Mouse (Mus musculus): ENCODE data around the gene Kank1.

The Kank1 gene

DNA sequence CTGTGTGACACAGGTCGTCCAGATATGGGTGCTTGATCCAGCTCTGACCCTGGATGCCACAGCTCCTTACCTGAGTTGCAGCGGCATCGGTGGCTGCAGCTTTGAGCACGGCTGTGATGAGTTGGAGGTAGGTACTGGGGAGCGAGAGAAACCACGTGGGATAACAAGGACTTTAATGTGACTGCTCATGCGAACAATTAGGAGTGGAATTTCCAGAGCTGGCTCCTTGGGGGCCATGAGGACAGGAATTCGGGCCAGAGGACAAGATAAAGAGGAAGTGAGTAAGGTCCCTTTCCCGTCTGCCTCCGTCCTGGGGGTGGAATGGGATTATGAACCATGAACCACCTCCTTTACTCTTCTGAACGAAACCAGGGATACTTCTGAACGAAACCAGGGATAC is 129.8 kb downstream of the Kank1 start:
- DNase-seq (ENCODE audit: low spot score) = no peak

DNA sequence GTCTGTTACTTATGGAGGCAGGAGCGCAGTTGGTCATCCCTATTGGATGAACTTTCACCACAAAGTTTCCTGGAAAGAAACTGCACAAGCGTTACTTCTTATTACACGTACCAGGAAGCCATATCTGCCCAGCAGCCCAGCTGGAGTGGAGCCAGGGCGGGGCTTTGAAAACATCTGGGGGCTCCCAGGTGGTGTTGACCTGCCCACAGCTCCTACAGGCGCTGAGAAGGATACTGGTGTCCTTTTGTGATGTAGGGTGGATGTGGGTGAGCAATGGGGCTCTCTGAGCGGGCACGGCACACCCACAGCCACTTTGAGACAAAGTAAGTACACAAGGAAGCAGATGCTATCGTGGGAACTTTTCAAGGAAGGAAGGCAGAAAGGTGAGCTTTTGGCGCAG is 133.7 kb downstream of the Kank1 start:
- no peak for DNase-seq (ENCODE audit: low spot score)

DNA sequence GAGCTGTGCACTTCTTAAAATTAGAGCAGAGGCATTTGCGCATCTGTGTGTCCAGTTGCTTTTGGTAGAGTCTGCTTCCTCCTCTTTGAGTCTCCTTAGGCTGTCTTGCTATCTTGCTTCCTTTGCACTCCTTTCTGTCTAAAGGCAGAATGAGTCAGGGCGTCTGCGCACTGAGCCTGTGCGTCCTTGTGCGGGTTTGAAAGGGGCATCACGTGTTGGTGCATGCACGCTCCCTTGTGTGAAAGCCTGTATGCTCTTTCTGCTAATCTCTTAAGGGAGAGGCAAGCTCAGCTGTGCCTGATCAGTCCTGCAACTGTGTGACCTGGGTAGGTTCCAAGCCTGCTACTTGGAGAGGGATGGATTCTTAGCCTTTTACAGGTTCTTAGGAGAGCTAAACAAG is 136.0 kb downstream of the Kank1 start:
- DNase-seq (ENCODE audit: low spot score) = no peak

DNA sequence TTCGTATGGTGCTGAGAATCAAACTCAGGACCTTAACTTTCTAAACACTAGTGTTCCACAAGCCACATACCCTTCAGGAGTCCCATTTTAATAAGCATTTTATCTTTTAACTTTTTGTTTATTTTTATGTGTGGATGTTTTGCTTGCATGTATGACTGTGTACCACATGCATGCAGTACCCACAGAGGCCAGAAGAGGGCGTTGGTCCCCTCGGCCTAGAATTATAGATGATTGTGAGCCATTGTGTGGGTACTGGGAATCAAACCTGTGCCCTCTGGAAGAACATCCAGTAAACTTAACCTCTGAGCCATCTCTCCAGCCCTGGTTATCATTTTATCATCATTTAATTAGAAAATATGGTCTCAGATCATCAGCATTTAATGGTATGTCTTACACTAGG is 136.8 kb downstream of the Kank1 start:
- DNase-seq (ENCODE audit: low spot score) = no peak

DNA sequence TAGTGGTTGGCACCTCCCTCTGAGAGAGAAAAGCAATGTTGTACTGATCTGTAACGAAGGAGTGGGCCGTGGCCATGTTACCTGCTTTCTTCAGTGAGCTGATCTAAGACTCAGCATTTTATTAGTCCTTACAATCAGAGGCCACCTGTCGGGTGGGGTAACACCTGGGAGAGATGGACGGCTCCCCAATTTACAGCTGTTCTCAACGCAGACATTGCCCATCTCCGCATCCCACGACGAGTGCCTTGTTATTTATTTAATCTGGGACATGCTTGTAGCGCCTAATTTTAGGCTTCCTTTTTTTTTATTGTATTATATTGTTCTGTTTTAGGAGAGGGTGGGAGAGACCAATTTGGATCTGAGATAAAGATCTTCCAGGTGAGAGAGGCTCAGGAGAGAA is 137.4 kb downstream of the Kank1 start:
- no peak for DNase-seq (ENCODE audit: low spot score)

DNA sequence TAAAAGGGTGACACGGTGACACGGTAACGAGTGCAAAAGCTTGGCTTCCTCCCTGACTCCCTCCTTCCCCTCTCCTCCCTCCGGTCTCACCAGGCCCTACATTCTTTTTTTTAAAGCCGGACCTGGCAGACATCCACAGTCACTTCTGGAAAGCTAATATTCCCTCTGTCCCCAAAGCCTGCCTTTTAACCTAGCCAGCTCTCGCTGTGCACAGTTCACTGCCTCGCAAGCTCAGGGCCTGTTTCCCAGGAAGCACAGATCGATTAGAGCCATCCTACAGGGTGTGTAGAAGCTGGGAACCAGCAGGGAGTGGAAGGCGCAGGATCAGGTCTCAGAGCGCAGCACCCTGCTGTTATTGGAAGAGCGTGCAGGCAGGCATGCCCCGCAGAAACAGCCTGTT is 138.2 kb downstream of the Kank1 start:
- no peak for DNase-seq (ENCODE audit: low spot score)

DNA sequence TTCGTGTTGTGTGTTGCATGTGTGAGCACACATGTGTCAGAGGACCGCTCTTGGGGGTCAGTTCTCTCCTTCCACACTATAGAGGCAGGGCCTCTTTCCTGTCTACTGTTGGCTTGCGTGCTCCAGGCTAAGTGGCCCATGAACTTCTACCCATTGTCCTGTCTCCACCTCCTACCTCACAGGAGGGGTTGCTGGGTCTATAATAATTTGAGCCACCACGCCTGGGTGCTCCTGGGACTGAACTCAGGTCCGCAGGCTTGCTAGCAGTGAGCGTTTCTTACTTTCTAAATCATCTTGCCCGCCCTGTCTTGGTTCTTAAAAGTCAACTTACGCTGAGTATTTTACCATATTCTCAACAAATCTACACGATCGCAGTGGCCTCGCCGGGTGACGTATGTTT is 140.1 kb downstream of the Kank1 start:
- no peak for DNase-seq (ENCODE audit: low spot score)

DNA sequence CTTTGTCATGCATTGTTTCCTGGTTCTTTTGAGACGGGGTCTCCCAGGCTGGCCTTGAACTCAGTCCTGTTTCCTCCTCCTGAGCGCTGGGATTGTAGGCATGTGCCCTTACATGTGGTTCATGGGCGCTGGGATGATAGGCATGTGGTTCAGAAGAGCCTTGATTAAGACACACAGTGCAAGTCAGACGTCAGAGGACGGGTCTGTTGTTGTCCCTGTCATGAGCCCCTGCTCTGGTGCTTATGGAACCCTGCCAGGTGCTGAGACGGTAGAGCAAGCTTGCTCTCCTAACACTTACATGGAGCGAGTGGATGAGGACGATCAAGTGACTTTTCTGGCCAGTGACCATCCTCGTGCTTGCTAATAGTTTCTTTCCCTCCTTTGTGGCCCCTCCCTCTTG is 143.9 kb downstream of the Kank1 start:
- DNase-seq (ENCODE audit: low spot score) = no peak

DNA sequence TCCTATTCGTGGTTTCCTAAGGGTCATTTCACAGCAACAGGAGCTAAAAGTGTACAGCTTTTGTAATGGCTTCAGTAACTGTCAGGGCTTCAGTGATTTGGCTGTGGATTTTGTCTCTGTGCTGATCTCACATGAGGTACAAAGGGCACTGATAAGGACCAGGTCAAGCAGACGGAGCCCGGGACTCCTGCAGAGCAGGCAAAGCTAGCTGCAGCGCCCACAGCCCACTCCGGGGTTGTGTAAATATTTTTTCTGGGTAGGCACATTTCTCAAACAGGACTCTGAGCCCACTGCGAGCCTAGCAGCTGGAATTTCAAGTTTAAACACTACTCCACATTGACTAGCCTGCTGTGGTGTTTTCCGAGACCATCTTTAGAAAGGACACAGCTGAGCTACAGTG is 145.2 kb downstream of the Kank1 start:
- no peak for DNase-seq (ENCODE audit: low spot score)

DNA sequence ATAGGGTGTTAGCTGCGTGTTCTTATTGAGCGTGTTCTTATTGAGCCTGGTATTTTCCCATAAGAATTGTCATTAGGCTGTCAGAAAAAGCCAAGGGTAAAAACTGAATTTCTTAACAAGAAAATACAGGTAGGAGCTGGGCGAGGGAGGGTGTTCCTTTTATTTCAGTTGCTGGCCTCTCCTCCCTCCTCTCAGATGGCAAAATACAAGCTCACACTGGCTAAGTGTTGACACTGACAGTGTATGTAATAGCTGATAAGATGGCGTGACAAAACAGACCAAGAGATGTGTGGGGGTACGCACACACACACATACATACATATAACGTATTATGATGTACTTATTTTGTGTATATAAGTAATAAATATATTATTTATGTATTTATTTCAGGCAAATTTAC is 145.7 kb downstream of the Kank1 start:
- no peak for DNase-seq (ENCODE audit: low spot score)

DNA sequence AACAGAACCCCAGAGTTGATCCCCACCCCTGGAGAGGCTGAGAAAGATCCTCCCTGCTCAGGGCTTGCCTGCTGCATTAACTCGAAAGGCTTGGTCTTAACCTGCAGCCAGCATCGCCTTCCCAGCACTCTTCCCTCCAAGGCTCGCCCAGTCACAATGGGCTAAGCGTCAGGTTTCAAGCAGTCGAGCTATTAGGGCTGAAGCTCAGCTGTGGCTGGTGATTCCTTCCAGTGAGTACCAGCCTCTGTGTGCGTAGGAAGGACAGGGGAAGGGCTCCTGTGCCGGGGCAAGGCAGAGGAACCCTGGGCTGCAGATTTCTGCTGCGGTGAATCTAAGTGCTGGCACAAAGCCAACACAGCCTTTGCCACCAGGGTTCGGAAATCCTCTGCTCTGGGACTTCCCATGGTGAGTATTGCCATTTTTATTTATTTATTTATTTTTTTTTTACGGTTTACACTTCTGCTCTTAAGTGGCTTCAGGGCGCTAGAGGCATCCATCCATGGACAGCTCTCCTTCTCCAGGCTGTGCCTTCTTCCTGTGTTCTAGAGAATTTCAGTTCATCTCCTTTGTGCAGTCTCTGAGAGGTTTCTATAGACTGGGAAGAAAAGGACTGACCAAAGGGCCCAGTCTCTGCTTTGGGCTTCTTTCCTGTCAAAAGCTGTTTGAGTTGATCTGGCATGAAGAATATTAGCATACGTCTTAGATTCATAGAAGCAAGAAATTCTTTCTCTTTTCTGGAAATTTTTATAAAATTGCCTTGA is 146.8 kb downstream of the Kank1 start:
- DNase-seq (ENCODE audit: low spot score) = no peak

DNA sequence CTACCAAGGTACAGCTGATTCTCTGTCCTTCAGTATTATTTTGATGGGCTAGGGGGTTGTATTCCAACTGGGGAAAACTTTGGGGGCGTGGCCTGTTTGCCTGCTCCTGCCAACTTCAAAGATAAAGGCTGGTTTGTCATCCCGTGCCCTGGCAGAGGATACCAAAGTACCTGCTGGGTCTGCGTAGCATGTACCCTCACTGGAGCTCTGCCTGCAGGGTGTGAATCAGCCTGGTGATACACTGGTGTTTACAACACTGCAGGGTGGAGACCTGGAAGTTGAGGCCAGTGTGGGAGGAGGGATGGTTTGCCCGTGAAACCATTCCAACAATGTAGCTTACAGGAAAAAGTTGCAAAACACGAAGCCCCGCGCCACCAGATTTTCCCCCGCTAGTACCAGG is 149.2 kb downstream of the Kank1 start:
- no peak for DNase-seq (ENCODE audit: low spot score)

DNA sequence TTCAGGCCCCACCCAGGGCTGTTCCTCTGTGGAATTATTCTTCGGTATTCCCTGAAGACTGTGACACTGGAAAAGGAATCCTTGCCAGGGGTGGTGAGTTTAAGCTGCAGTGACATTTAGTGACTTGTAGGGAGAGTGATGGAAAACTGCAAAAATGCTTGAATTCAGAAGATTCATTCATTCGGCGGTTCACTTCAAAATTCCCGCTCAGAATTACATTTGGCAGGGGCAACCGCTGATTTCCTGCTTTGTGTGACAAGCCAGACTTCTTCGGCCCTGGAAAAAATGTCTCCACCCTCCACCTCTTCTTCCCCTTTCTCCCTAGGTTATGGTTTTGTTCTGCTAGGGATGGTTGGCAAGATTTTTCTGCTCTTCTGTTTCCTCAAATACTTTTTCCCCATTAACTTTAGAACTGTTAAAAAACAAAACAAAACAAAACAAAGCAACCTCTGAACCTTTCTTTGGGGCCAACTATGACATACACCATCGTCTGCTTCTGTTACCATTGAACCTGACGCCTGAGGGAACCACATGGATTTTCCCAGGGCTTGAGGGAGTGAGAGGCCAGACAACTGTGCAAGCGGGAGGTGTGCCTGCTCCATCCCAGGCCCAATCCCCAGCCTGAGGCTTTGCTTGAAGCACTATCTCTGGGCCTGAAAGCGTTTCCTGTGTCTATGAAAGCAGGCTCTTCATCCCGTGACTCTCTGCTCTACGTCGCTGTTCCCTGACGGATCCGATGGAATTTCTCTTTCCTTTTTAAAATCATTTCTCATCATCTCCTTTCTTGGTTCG is 150.1 kb downstream of the Kank1 start:
- no peak for DNase-seq (ENCODE audit: low spot score)

DNA sequence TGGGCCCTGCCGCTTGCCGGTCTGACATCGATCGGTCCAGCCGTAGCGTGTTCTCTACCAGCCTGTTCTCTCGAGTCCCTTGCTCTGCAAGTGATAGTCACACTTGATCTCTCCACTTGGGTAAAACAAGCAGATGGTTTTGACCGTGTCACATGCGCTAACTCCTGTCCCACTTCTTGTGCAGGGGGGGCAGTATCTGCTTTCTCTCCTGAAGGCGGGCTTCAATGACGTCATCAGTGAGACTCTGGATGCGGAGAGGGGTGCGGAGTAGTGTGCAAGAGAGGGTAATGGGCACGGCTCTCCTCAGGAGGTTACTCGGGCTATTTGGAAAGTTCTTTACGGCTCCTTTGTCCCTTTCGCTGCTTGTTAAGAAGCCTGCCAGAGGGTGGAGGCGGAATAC is 151.1 kb downstream of the Kank1 start:
- no peak for DNase-seq (ENCODE audit: low spot score)

DNA sequence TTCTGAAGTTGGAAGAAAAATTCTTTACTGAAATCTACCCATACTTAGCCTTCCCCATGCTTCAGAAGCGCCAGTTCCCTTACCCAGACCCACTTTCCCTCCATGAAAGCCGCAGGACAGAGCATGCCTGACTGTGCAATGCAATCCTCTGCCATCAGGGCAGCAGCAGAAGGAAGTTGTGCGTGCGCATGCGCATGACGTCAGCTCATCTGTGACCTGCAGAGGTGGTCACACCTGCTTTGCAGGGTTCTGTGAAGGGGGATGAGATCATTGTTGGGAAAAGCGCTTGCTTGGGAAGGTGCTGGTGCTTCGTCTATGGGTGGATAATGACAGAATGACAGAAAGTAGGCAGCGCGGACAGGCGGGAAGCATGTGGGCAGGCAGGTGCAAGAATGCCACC is 155.4 kb downstream of the Kank1 start:
- DNase-seq (ENCODE audit: low spot score) = no peak

DNA sequence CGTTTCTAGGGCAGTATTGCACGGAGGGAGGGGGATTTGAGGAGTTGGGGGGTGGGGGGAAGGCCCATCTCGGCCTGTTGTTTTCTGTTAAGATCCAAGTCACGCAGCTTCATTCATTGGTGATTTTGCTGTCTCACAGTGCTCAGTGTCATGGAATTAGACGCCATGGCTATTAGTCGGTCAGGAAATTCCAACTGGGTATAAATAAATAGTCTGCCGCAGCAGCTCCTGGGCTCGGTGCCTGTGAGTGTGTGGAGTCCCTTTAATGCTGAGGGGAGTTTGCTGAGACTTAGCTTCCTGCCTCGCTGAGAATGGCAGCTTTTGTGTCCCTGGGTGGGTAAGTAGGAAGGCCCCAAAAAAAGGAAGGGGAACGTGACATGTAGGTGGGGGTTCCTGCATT is 158.3 kb downstream of the Kank1 start:
- DNase-seq (ENCODE audit: low spot score) = peak; percentile 48

DNA sequence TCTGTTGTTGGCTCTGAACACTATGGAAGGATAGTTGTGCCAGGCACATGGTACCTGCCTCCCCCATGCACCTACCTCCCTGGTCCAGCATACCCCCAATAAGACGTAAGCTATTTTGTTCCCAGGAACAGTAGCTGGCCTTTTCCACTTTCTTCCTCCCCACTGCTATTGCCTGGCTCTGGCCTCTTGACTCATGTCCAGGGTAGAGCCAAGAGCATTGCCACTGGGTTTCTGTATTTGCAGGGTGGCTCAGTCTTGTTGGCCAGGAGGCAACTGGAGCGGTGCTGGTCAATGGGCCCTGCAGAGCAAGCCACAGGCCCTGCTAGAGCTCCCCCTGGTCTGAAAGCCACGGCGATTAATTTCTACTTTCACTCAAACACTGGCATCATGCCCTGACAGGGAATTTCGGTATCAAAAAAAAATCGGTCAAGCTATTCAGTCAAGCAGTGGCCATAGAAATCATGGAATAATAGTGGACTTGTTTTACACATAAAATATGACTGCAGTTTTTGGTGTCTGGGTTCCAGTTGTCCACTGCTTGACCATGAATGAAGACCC is 160.0 kb downstream of the Kank1 start:
- DNase-seq (ENCODE audit: low spot score) = no peak

DNA sequence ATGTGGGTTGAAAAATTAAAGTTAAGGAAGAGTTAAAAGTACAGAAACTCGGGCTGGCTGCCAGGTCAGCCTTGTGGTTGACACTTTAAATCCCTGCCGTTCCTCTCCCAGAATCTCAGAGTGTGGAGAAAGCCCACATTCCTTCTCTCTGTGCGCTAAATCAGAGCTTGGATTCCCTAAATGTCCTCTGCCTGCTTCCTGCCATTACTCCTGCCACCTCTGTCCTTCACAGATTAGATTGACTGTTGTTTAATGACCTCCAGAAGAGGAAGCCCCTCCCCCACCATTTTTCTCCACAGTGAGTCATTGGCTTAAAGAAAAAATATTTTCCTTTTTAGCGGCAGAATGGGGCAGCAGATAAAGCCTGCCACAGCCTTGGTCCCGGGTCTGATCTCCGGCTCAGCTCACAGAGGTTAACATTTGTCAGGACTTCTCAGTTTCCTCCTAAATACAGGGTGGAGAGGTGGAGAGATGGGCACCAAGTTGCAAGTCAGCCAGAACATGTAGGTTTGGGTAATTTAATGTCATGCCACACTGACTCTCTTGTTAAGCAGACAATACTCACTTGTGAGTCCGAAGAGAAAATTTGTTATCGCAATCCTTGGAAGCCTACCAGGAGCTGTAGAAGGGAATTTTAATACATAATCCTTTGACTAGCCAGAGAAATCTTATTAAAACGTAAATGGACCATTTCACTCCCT is 162.9 kb downstream of the Kank1 start:
- no peak for DNase-seq (ENCODE audit: low spot score)

DNA sequence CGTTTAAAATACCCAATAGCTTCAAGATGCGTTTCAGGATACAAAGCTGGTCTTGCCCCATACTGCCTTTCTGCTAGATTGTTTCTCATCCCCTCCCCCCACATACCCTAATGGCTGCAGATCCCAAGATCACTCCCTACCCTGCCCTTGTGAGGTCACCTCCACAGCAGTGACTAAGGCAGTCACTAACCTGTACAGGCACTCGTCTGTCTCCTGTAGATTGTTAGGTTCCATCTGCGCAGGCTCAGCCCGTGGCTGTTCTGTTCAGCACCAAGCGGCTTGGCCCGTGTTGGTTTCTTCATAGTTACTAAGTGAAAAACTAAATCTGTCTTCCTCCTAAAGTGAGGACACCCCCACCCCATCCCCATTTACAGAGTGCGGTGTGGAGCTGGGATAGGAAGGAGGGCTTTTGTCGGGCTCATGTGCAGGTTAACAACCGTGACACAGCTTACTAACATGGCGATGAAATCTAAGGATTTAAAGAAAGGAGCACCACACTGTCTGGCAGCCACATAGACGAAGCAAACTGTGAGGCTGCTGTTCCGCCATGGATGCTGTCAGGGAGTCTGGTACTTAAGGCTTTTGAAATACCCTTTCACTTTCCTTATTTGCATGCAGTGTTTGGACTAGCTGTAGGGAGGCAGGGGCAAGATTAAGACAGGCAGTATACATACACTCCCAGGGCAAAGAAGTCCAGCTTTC is 163.6 kb downstream of the Kank1 start:
- DNase-seq (ENCODE audit: low spot score) = no peak

DNA sequence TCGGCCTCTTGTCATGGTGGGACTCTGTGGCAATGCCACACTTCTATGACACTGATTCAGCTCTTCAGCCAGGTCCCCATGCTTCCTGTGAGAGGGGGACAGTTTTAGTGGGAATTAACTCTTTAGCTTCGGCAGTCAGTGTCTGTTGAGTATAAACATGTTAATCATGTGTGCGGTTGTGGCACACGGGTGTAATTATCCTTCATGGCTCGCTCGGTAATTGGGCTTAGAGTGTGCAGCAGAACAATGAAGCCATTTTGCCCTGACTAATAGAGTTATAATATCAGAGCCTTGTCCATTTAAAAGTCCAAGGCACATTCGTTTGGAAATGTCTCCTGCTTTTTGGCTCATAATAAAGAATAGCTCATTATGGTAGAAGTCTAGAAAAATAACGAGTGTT is 164.7 kb downstream of the Kank1 start:
- no peak for DNase-seq (ENCODE audit: low spot score)

DNA sequence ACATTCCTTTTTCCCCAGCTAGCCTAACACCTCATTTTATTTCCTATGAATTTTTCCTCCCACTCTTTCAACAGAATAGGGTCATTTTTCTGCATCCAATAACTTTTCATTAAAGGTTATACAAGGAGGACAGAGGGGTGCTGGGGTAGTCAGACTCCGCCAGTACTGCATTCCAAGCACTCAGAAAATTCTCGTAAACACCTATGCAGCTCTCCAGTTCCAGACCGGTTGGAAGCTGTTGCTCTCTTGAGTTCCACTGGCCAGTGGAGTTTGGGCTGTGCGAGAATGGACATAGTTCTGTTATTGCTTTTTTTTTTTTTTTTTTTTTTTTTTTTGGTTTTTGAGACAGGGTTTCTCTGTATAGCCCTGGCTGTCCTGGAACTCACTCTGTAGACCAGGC is 167.4 kb downstream of the Kank1 start:
- DNase-seq (ENCODE audit: low spot score) = no peak

DNA sequence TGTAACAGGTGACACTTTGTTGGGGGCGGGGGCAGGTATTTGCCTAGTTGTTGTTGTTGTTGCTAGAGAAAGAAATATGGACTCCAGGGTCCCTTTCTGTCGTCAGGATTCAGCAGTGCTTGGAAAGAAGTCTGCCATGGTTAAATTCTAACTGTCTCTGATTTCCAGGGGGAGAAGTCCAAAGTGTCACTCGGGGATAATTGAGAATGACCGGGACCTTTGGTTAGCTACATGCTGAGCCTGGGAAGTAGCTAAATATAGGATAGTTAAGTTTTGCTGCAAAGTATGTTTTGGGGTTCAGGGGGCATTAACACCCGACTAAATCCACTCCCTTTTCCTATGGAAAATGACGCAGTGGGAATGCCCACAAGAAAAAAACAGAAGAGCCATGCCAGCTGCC is 169.2 kb downstream of the Kank1 start:
- DNase-seq (ENCODE audit: low spot score) = no peak

Measured in lung, postnatal 25 days (tissue).